Mouse (Mus musculus) hindbrain, embryonic 14.5 days (tissue): ENCODE measurements around the gene Bbof1. TPM values are rescaled to one million over a fixed set of nuclear protein-coding genes. Genes with fewer than 3 reads are reported as not detected.

Source experiments
- ATAC-seq: fragments of 200-750 bp; cut with Nextera tagmentation; 2 replicates; pipeline ENCODE4 v1.8.0; 2017; ENCODE audit warnings: moderate number of reproducible peaks, mild to moderate bottlenecking, moderate TSS enrichment, moderate library complexity; ENCODE audit not compliant: low FRiP score
- DNase-seq: peaks from one replicate; pipeline ENCODE4 v3.0.0-alpha.2; 2015; ENCODE audit warnings: low spot score
- H3K27ac ChIP-seq: fragments of 300-500 bp; sonication (generic); 2 replicates; pipeline ENCODE4 v1.5.1; 2014; ENCODE audit warnings: mild to moderate bottlenecking, moderate library complexity
- H3K27me3 ChIP-seq: fragments of 300-500 bp; sonication (generic); 2 replicates; pipeline ENCODE4 v1.6.1; 2014; ENCODE audit warnings: mild to moderate bottlenecking, low read length, mixed read lengths; ENCODE audit not compliant: control insufficient read depth, insufficient read depth
- H3K36me3 ChIP-seq: fragments of 300-500 bp; sonication (generic); replicated peaks from 2 replicates; pipeline ENCODE4 v1.6.1; 2014; ENCODE audit not compliant: control insufficient read depth, insufficient read depth
- H3K4me1 ChIP-seq: fragments of 300-500 bp; sonication (generic); replicated peaks from 2 replicates; pipeline ENCODE4 v1.6.1; 2014; ENCODE audit warnings: antibody characterized with exemption, low read length, mixed read lengths; ENCODE audit not compliant: control insufficient read depth, insufficient read depth
- H3K4me2 ChIP-seq: fragments of 300-500 bp; sonication (generic); replicated peaks from 2 replicates; pipeline ENCODE4 v1.6.1; 2014; ENCODE audit warnings: mild to moderate bottlenecking, moderate library complexity
- H3K4me3 ChIP-seq: fragments of 300-500 bp; sonication (generic); replicated peaks from 2 replicates; pipeline ENCODE4 v1.5.1; 2014; ENCODE audit warnings: mild to moderate bottlenecking, low read length
- H3K9ac ChIP-seq: fragments of 300-500 bp; sonication (generic); 2 replicates; pipeline ENCODE4 v1.6.1; 2014
- H3K9me3 ChIP-seq: fragments of 300-500 bp; sonication (generic); 2 replicates; pipeline ENCODE4 v1.6.1; 2016; ENCODE audit warnings: low read length; ENCODE audit not compliant: control insufficient read depth
- WGBS: fragments of 180-500 bp; shearing (Covaris S2); extraction: QIAGEN DNeasy Blood & Tissue Kit; methylation state at CpG from one replicate; pipeline ENCODE4 v1.1.7; 2014; 5-methylcytosine and 5-hydroxymethylcytosine counted together
- polyA plus RNA-seq: library from polyadenylated mRNA; unstranded; fragments of >200 nt; fragmentation: Nextera tagmentation; extraction: Ambion mirVana; gene quantifications from 2 replicates; pipeline ENCODE4 v1.2.1, GENCODE M21; 2014

Bbof1 gene
- polyA plus RNA-seq, 1 experiment from 2014 or later: 3.0 TPM

DNA sequence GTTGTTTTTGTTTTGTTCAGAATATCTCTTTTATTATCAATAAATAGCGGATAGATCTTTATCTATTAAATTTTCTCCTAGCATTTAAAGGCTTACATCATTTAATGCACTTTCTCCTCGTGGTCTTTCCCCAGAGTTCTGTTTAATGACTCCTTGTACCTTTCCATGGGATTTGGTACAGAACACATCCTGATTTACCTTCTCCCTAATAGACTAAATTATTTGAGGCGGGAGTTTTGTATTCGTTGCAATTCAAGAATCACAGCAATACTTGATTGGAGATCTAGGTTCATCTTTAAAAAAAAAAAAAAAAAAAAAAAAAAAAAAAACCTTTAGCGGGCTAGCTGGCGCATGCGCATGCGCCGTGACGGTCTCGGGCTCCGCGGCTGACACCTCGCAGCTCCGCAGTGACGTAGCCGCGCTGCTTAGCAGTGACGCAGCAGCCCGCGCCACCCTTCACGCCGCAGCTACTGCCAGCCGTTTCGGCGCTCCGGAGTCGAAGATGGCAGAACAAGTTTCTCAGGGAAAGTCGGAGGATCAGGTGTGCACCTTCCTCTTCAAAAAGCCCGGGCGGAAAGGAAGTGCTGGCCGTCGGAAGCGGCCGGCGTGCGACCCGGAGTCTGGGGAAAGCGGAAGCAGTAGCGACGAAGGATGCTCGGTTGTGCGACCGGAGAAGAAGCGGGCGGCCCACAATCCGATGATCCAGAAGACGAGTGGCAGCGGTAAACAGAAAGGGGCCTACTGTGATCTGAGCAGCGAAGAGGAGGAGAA, 8.1 kb downstream of the Bbof1 start, which contains the start of gene Rnf113a2:
TSS of gene Rnf113a2 (plus strand) at position 363 of the 771 bp plus-strand sequence.
- H3K4me1 ChIP-seq: peaks cover 7% of the 10 kb centered on the region; the same call in 1 of the 2 replicates
- no peaks in the 10 kb centered on the region for H3K27me3 ChIP-seq
- H3K27ac ChIP-seq: peak within 1 kb of the TSS; percentile 83
- peak; percentile 92 for ATAC-seq
- 0 out of 2 replicates have a peak, but pooled peaks cover 6% of the 10 kb centered on the region for H3K9me3 ChIP-seq
- peak within 1 kb of the TSS; percentile 73 for H3K9ac ChIP-seq
- peak within 1 kb of the TSS; percentile 65 for H3K4me3 ChIP-seq
- H3K36me3 ChIP-seq: no peaks in the 10 kb centered on the region
- peak; percentile 94 for DNase-seq
- H3K4me2 ChIP-seq: peak within 1 kb of the TSS; percentile 63
- 3% methylated on average over 50 of the region's 50 CpGs for WGBS

DNA sequence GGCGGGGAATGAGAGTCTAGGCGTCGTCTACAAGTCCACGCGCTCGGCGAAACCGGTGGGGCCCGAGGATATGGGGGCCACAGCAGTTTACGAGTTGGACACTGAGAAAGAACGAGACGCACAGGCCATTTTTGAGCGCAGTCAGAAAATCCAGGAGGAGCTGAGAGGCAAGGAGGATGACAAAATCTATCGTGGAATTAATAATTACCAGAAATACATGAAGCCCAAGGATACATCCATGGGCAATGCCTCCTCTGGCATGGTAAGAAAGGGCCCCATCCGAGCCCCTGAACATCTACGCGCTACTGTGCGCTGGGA, 8.7 kb downstream of the Bbof1 start:
- no peak for DNase-seq
- Histone ChIP-seq H3K4me2 (peak overlapping the region; percentile 63), H3K36me3 (no peaks in the 10 kb centered on the region), H3K4me3 (peak overlapping the region; percentile 65), H3K9me3 (0 out of 2 replicates have a peak, but pooled peaks cover 6% of the 10 kb centered on the region), H3K27me3 (no peaks in the 10 kb centered on the region), H3K9ac (peak overlapping the region; percentile 73), H3K27ac (peak overlapping the region; percentile 83), H3K4me1 (peaks cover 7% of the 10 kb centered on the region; the same call in 1 of the 2 replicates)
- ATAC-seq: 0 out of 2 replicates have a peak, but pooled peaks have one; percentile 4
- 35% methylated on average over 18 of the region's 18 CpGs for WGBS

DNA sequence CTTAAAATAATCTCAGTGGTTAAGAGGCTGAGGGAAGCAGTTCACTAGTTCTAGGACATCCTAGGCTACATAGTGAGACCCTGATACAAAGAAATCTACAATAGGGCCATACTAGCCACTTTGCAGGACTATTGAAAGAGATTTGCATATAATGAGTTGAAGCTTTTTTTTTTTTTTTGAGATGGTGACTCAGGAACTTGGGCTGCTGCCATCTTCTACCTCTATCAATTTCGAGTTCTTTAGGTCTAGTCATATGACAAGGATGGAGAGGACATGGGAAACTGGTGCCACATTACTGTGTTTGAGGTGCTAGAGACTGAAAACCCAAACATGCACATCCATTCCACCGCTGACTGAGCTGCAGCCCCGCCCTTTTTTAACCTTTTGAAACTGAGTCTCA, 15.1 kb downstream of the Bbof1 start:
- no peak overlapping the region for H3K4me3 ChIP-seq
- ATAC-seq: no peak
- no peak for DNase-seq
- H3K4me2 ChIP-seq: no peak overlapping the region
- H3K36me3 ChIP-seq: no peaks in the 10 kb centered on the region
- H3K27me3 ChIP-seq: no peaks in the 10 kb centered on the region
- no peaks in the 10 kb centered on the region for H3K4me1 ChIP-seq
- WGBS: 71% methylated on average over 3 of the region's 3 CpGs
- H3K27ac ChIP-seq: no peak overlapping the region
- no peaks in the 10 kb centered on the region for H3K9me3 ChIP-seq
- no peak overlapping the region for H3K9ac ChIP-seq

DNA sequence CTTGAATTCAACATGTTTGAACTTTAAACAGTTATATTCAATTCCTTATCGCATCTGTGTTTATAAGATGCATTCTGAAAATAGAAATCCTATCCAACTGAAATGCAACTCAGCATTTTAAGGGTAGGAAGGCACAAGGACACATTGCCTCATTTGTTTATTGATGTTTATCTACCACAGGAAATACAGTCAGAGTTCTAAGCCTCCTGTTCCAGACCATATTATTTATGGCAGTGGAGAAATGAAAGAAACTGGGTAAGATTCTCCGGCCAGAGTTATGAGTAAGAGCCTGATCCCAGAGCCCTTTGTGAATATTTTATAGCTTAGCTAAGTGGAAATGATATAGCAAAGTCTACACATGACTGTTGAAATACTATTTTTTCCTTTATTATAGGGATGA, 21.0 kb downstream of the Bbof1 start:
- no peak overlapping the region for H3K27ac ChIP-seq
- ATAC-seq (no peak), DNase-seq (no peak)
- no peak overlapping the region for H3K4me3 ChIP-seq
- 91% methylated on average over 2 of the region's 2 CpGs for WGBS
- no peaks in the 10 kb centered on the region for H3K27me3 ChIP-seq
- peaks cover 36% of the 10 kb centered on the region for H3K36me3 ChIP-seq
- no peak overlapping the region for H3K4me2 ChIP-seq
- no peaks in the 10 kb centered on the region for H3K4me1 ChIP-seq
- H3K9me3 ChIP-seq: no peaks in the 10 kb centered on the region
- no peak overlapping the region for H3K9ac ChIP-seq

DNA sequence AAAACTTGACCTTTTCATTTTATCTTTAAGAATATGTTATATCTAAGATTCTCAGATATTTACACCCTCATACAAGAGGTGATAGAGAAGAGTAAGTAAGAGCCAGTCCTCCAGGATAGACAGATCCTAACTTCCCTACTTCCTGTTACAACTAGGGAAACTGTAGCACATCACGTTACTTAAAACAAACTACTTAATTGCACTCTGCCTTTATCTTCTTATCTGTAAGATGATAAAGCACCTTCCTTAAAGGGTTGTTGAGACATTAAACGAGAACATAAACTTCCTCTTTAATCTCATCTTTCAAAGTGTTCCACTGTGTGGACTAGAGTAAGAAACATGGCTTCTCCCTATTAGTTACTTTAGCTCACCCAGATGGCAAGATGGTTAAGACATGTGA, 29.8 kb downstream of the Bbof1 start:
- 86% methylated on average over 2 of the region's 2 CpGs for WGBS
- Histone ChIP-seq H3K4me1 (no peaks in the 10 kb centered on the region), H3K27me3 (no peaks in the 10 kb centered on the region), H3K9me3 (no peaks in the 10 kb centered on the region), H3K36me3 (peaks cover 19% of the 10 kb centered on the region), H3K9ac (no peak overlapping the region), H3K4me3 (no peak overlapping the region), H3K27ac (no peak overlapping the region), H3K4me2 (no peak overlapping the region)
- DNase-seq: no peak
- no peak for ATAC-seq

DNA sequence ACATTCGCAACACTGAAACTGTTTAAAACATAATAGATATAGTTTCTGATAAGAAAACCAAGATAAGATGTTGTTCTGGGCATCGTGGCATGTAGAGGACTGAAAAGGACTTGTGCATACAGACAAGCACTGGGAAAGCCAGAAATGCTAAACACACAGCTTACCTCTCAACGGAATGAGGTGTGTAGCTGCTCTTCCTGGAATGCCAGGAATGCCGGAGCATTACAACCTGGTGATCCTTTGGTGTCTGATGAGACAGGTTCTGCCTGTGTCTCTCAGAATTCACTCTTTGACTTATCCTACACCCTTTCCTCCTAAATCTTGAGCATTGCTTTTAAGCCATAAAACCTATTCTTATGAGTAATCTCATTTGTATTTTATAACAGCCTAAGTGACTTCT, 33.7 kb downstream of the Bbof1 start:
- H3K4me3 ChIP-seq: no peak overlapping the region
- H3K27ac ChIP-seq: no peak overlapping the region
- no peak for DNase-seq
- WGBS: 81% methylated on average over 4 of the region's 4 CpGs
- no peaks in the 10 kb centered on the region for H3K27me3 ChIP-seq
- H3K9ac ChIP-seq: no peak overlapping the region
- no peak for ATAC-seq
- H3K4me1 ChIP-seq: no peaks in the 10 kb centered on the region
- H3K4me2 ChIP-seq: no peak overlapping the region
- no peaks in the 10 kb centered on the region for H3K9me3 ChIP-seq
- peaks cover 14% of the 10 kb centered on the region; the same call in 1 of the 2 replicates for H3K36me3 ChIP-seq

DNA sequence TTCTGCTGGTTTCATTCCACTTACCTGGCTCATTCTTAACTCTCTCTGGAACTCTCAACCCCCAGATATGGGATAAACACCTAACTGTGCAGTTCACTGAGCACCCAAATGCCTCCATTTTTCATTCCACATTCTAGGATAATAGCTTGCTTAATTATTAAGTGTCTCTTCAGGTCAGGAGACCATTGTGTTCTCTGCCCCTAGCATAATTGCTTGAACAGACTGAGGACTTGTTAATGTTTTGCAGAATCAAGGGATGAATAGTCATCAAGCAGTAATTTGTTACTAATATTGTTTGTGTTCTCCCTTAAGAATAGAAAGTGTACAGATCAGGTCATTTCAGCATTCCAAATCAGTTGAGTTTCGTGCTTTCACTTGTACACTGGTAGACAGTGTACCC, 38.5 kb downstream of the Bbof1 start:
- ATAC-seq (no peak), DNase-seq (no peak)
- Histone ChIP-seq H3K4me3 (no peak overlapping the region), H3K9me3 (no peaks in the 10 kb centered on the region), H3K4me1 (0 out of 2 replicates have a peak, but pooled peaks cover 11% of the 10 kb centered on the region), H3K27me3 (no peaks in the 10 kb centered on the region), H3K27ac (no peak overlapping the region), H3K36me3 (no peaks in the 10 kb centered on the region), H3K9ac (no peak overlapping the region), H3K4me2 (no peak overlapping the region)
- 91% methylated on average over 1 of the region's 1 CpGs for WGBS

DNA sequence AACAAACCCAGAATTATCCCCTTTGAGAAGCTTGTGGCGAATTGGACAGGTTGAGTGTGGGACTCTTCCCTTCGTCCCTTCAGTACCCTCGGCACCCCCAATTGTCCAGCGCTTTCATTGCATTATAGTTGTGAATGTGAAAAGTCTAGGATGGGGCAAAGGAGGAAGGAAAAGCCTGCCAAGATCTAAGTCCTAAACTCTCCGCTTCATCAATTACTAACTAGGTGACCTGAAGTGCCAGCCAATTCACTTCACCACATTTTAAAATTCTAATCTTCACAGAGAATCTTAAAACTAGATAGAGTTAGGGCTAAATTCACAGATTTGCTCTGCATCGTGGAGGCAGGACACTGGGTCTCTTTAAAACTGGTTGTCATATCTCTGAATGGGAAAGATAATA, 39.3 kb downstream of the Bbof1 start:
- ATAC-seq (no peak), DNase-seq (no peak)
- H3K9me3 ChIP-seq: no peaks in the 10 kb centered on the region
- H3K4me3 ChIP-seq: no peak overlapping the region
- H3K36me3 ChIP-seq: no peaks in the 10 kb centered on the region
- 86% methylated on average over 6 of the region's 6 CpGs for WGBS
- H3K4me2 ChIP-seq: no peak overlapping the region
- H3K9ac ChIP-seq: no peak overlapping the region
- H3K4me1 ChIP-seq: 0 out of 2 replicates have a peak, but pooled peaks cover 11% of the 10 kb centered on the region
- H3K27me3 ChIP-seq: no peaks in the 10 kb centered on the region
- H3K27ac ChIP-seq: no peak overlapping the region

DNA sequence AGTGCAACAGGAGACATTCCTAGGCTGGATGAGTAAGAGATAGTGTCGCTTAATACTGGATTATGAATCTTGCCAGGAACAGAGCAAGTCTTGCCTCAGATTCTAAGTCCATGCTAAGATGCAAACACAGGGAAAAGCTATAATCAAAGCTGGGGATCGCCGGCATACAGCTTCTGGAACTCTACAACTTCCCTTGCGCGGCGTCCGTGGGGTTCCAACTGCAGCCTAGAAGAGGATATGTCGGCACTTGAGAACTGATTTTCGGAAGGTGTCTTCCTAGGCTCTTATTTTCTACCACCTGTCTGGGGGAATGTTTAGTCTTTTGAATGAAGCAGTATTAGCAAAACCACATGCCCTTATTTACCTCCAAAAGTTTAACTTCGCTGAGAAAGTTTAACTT, 41.0 kb downstream of the Bbof1 start:
- H3K27ac ChIP-seq: no peak overlapping the region
- H3K4me1 ChIP-seq: 0 out of 2 replicates have a peak, but pooled peaks cover 11% of the 10 kb centered on the region
- ATAC-seq (no peak), DNase-seq (no peak)
- peak overlapping the region; percentile 64; the same call in 1 of the 2 replicates for H3K9ac ChIP-seq
- peak overlapping the region; percentile 63 for H3K4me2 ChIP-seq
- no peaks in the 10 kb centered on the region for H3K9me3 ChIP-seq
- H3K36me3 ChIP-seq: no peaks in the 10 kb centered on the region
- H3K4me3 ChIP-seq: peak overlapping the region; percentile 54
- H3K27me3 ChIP-seq: no peaks in the 10 kb centered on the region
- 57% methylated on average over 10 of the region's 10 CpGs for WGBS
